Mouse (Mus musculus) liver, embryonic 14.5 days (tissue): Measurements from ENCODE around the gene Olfr574.

Source experiments
- CTCF ChIP-seq: IDR thresholded peaks from 2 replicates; pipeline ENCODE4 v1.5.1; 2016; ENCODE audit warnings: antibody characterized with exemption, low read depth, control low read depth
- EP300 ChIP-seq: IDR thresholded peaks from 2 replicates; pipeline ENCODE4 v1.6.1; 2016; ENCODE audit warnings: antibody characterized with exemption, low read depth

DNA sequence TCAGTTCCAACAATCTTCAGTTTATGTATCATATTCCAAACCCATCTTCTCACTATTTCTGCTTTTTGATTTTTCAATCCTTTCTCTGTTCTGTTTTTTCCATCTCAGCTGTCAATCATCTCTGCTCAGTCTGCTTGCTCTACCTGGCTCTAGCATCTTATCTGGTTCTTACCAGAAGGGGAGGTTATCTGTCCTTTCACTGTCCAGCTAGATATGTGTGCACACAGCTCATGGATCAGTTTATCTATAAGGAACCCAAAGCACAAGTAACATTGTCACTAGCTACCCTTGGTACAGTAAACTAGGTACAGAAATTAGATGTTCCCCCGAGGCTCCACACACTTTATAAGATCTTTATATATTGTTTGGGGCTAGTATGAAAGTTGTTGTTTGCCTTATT is 4.8 kb upstream of the Olfr574 start:
- TF ChIP-seq CTCF = no peak
- peak; percentile 43; the same call in 1 of the 2 replicates for TF ChIP-seq EP300
